Comparison of ENCODE assay signal across 22 mouse cellular contexts in the genomic region with DNA sequence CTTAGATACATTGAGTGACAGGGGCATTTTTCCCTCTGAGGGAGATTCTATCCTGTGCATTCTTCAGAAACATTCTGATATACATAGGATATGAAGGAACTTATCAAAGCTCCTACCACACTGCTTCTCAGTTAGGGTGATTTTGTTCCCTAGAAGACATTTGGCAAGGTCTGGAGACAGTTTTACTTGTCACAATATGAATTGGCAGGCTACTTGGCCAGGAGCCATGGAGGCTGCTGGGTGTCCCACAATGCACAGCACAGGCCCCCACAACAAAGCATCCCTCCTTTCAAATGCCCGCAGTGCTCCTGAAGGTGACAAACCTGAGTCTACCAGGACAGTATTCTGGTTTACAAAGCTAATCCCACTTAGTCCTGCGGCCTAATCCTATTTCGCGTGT. TPM values are rescaled to one million over a fixed set of nuclear protein-coding genes. Genes with fewer than 3 reads are reported as not detected.
"Had no signal": no experiment of that assay in that cellular context is flagged by ENCODE, and none has a peak within 500 bp of the region (broad histone marks: within the 10 kb centered on the region; RNA-seq: fewer than 3 reads in every experiment).

No protein-coding gene starts in this region.

- H3K4me1 ChIP-seq: liver, embryonic 15.5 days; megakaryocyte, embryonic 14.5 days; midbrain, embryonic 12.5 days; neural tube, embryonic 12.5 days; stomach, embryonic 15.5 days had no signal

- H3K27ac ChIP-seq: layer of hippocampus, adult 2 months; limb, embryonic 10.5 days; liver, embryonic 15.5 days; macrophage; midbrain, embryonic 12.5 days; neural tube, embryonic 12.5 days; stomach, embryonic 15.5 days had no signal

- H3K9ac ChIP-seq: liver, embryonic 15.5 days; midbrain, embryonic 12.5 days; neural tube, embryonic 12.5 days; stomach, embryonic 15.5 days had no signal

- H3K36me3 ChIP-seq: limb, embryonic 10.5 days; liver, embryonic 15.5 days; midbrain, embryonic 12.5 days; neural tube, embryonic 12.5 days; stomach, embryonic 15.5 days had no signal

- H3K27me3 ChIP-seq: liver, embryonic 15.5 days; megakaryocyte, embryonic 14.5 days; midbrain, embryonic 12.5 days; neural tube, embryonic 12.5 days; stomach, embryonic 15.5 days had no signal

- H3K4me2 ChIP-seq: liver, embryonic 11.5 days; liver, embryonic 15.5 days; midbrain, embryonic 12.5 days; neural tube, embryonic 12.5 days; stomach, embryonic 15.5 days had no signal

- H3K4me3 ChIP-seq: layer of hippocampus, adult 2 months; limb, embryonic 10.5 days; liver, embryonic 15.5 days; megakaryocyte, embryonic 14.5 days; midbrain, embryonic 12.5 days; neural tube, embryonic 12.5 days; stomach, embryonic 15.5 days had no signal

- H3K9me3 ChIP-seq: limb, embryonic 10.5 days; liver, embryonic 15.5 days; neural tube, embryonic 12.5 days; stomach, embryonic 15.5 days had no signal

- DNase-seq: kidney, adult 18-20 months; kidney, postnatal 10 days; kidney, postnatal 4 days; lung, adult 2 months; lung, postnatal 10 days; thymus, adult 2 months; thymus, postnatal 25 days had no signal

RNA-seq across cellular contexts. Expression of a gene that starts 32.0 kb away (rescaled TPM):
- total RNA-seq: monocyte, adult 5-6 weeks; neutrophil, adult 5-6 weeks had no signal
- polyA plus RNA-seq: lung, adult 2 months; macrophage; spleen, adult 2 months; testis, adult 2 months; thymus, adult 2 months; urinary bladder, adult 2 months had no signal

RNA-seq across cellular contexts. Expression of a gene that starts 55.0 kb away (rescaled TPM):
- total RNA-seq: monocyte, adult 5-6 weeks; neutrophil, adult 5-6 weeks had no signal
- polyA plus RNA-seq: kidney, embryonic 14.5 days; liver, embryonic 11.5 days; liver, embryonic 15.5 days; macrophage had no signal
